Mouse (Mus musculus): ENCODE data around the gene Yes1. TPM values are rescaled to one million over a fixed set of nuclear protein-coding genes. Genes with fewer than 3 reads are reported as not detected.
"Not testable (repeated sequence)": the region's sequence is repeated elsewhere in the genome, so short reads cannot be mapped to it uniquely, and the experiment has no call there.

The Yes1 gene
- total and polyA plus RNA-seq, 3 experiments = 2.0 to 4.1 (median 2.2) TPM

GRCm38 (mm10) chr5:32723981-32724380 lies 113.0 kb downstream of the Yes1 start:
- H3K4me2 ChIP-seq (ENCODE audit: insufficient read depth, low read depth, poor library complexity, severe bottlenecking) = no peak overlapping the region
- DNase-seq (ENCODE audit: extremely low read depth) = no peak
- TF ChIP-seq POLR2AphosphoS2 (IDR thresholded peaks at IDR 0.05; ENCODE audit: low read depth, low read length) = no peak
- no peak overlapping the region for H3K9ac ChIP-seq (ENCODE audit: insufficient read depth, low read depth)
- no peak overlapping the region for H3K4me3 ChIP-seq (replicated peaks in 1 of 3; ENCODE audit: low read depth in 2 of 3, low read length in 2 of 3, poor library complexity in 1 of 3)
- in situ Hi-C loops (cut with MboI; ENCODE audit: low pct_ligation_motif_present, low pct_unique_long_range_greater_than_20kb, low sequenced_read_pairs) = no loop called here
- dilution Hi-C loops (cut with MboI; ENCODE audit: extremely low pct_ligation_motif_present, extremely low pct_unique_long_range_greater_than_20kb, low sequenced_read_pairs) = no loop called here
- H3K36me3 ChIP-seq (replicated peaks in 1 of 2; ENCODE audit: control insufficient read depth in 1 of 2, insufficient read depth in 1 of 2, low read length in 1 of 2) = peaks cover 0 to 1% of the 10 kb centered on the region in 2 experiments
- H3K27ac ChIP-seq (ENCODE audit: insufficient read depth, low read depth) = no peak overlapping the region
- no peaks in the 10 kb centered on the region for H3K27me3 ChIP-seq (replicated peaks)
- H3K4me1 ChIP-seq (ENCODE audit: control insufficient read depth in 1 of 2, insufficient read depth in 2 of 2) = 0 out of 4 replicates have a peak, but pooled peaks cover 0 to 4% of the 10 kb centered on the region in 2 experiments
- no peaks in the 10 kb centered on the region for H3K79me2 ChIP-seq (replicated peaks; ENCODE audit: control insufficient read depth, extremely low read depth, insufficient read depth, poor library complexity, severe bottlenecking)
- H3K9me3 ChIP-seq (replicated peaks; ENCODE audit: low read length) = no peaks in the 10 kb centered on the region

DNA sequence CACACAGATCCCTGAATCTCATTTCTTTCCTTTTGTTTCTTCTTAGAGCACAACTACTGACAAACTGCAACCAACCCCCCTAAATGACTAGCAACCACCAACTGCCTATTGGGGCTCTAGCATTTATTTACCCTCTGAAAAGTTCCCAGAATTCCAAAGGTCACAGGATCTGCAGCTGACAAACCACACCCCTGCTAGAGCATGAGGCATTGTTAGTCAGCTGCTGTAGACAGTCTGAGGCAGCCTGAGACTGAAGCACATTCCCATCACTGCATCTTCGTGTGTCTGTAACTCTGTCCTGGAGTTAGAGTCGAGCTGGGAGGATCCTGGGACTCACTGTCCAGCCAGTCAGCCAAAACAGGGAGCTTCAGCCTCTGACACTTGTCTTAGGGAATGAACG lies 114.4 kb downstream of the Yes1 start:
- H3K27me3 ChIP-seq (replicated peaks); H3K27ac ChIP-seq (ENCODE audit: insufficient read depth, low read depth); H3K9ac ChIP-seq (ENCODE audit: insufficient read depth, low read depth); H3K4me2 ChIP-seq (ENCODE audit: insufficient read depth, low read depth, poor library complexity, severe bottlenecking); DNase-seq (ENCODE audit: extremely low read depth); dilution Hi-C loops (cut with MboI; ENCODE audit: extremely low pct_ligation_motif_present, extremely low pct_unique_long_range_greater_than_20kb, low sequenced_read_pairs); H3K4me1 ChIP-seq (ENCODE audit: control insufficient read depth in 1 of 2, insufficient read depth in 2 of 2); H3K36me3 ChIP-seq (replicated peaks in 1 of 2; ENCODE audit: control insufficient read depth in 1 of 2, insufficient read depth in 1 of 2, low read length in 1 of 2); in situ Hi-C loops (cut with MboI; ENCODE audit: low pct_ligation_motif_present, low pct_unique_long_range_greater_than_20kb, low sequenced_read_pairs); H3K79me2 ChIP-seq (replicated peaks; ENCODE audit: control insufficient read depth, extremely low read depth, insufficient read depth, poor library complexity, severe bottlenecking); H3K4me3 ChIP-seq (replicated peaks in 1 of 3; ENCODE audit: low read depth in 2 of 3, low read length in 2 of 3, poor library complexity in 1 of 3); H3K9me3 ChIP-seq (replicated peaks; ENCODE audit: low read length): not testable (repeated sequence)

DNA sequence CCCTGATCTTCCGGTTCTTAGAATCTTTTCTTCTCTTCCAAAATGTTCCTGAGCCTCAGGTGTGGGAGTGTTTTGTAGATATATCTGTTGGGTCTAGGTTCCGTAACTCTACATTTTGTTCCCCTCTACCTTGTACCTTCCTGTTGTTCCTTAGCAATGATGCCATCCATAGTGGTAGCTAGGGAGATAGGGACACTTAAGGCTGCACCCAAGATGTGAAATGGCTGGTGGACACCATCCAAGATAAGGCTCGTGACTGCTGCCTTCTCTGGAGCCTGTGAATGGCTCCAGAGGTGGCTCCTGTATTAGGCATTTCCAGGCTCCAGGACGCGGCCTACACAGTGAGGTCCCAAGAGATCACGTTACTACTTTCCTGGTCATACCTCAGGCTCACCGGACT lies 117.3 kb downstream of the Yes1 start:
- Histone ChIP-seq H3K79me2 (replicated peaks; ENCODE audit: control insufficient read depth, extremely low read depth, insufficient read depth, poor library complexity, severe bottlenecking) (no peaks in the 10 kb centered on the region), H3K4me1 (ENCODE audit: control insufficient read depth in 1 of 2, insufficient read depth in 2 of 2) (no peaks in the 10 kb centered on the region), H3K4me3 (replicated peaks in 1 of 3; ENCODE audit: low read depth in 2 of 3, low read length in 2 of 3, poor library complexity in 1 of 3) (no peak overlapping the region), H3K27me3 (replicated peaks) (no peaks in the 10 kb centered on the region), H3K9ac (ENCODE audit: insufficient read depth, low read depth) (no peak overlapping the region), H3K27ac (ENCODE audit: insufficient read depth, low read depth) (no peak overlapping the region), H3K4me2 (ENCODE audit: insufficient read depth, low read depth, poor library complexity, severe bottlenecking) (no peak overlapping the region), H3K9me3 (replicated peaks; ENCODE audit: low read length) (no peaks in the 10 kb centered on the region), H3K36me3 (replicated peaks in 1 of 2; ENCODE audit: control insufficient read depth in 1 of 2, insufficient read depth in 1 of 2, low read length in 1 of 2) (peaks cover under 1 to 11% of the 10 kb centered on the region in 2 experiments)
- no peak for TF ChIP-seq PAX5 (IDR thresholded peaks at IDR 0.05; ENCODE audit: low read length)
- no peak for TF ChIP-seq EP300 (IDR thresholded peaks at IDR 0.05; ENCODE audit: low read length)
- TF ChIP-seq BHLHE40 (IDR thresholded peaks at IDR 0.05; ENCODE audit: low read depth, low read length) = no peak
- TF ChIP-seq CTCF (conservative IDR thresholded peaks at IDR 0.05 in 1 of 2, IDR thresholded peaks at IDR 0.05 in 1 of 2; ENCODE audit: low read depth in 2 of 2, low read length in 2 of 2) = no peak
- TF ChIP-seq USF1 (IDR thresholded peaks at IDR 0.05; ENCODE audit: low read depth, low read length) = no peak
- no peak for DNase-seq (ENCODE audit: extremely low read depth)
- dilution Hi-C loops (cut with MboI; ENCODE audit: extremely low pct_ligation_motif_present, extremely low pct_unique_long_range_greater_than_20kb, low sequenced_read_pairs) = no loop called here
- in situ Hi-C loops (cut with MboI; ENCODE audit: low pct_ligation_motif_present, low pct_unique_long_range_greater_than_20kb, low sequenced_read_pairs) = no loop called here

DNA sequence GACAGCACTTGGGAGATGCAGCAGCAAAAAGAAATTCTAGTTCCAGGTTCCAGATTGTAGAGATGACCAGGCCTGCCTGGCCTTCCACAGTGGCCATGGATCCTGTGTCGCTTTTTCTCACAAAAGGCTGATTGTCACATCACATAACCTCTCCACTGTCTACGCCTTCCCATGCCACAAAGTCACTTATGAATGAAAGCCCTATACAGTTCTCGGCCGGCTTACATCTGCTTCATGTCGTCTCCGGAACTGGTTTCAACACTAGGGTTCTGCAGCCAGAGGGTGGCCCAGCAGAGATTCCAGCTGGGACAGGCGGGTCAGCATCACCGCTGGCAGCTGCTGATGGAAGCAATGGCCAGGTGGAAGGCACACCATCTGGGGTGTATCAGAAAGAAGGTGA lies 117.9 kb downstream of the Yes1 start:
- no peak for DNase-seq (ENCODE audit: extremely low read depth)
- Histone ChIP-seq H3K27ac (ENCODE audit: insufficient read depth, low read depth) (no peak overlapping the region), H3K4me2 (ENCODE audit: insufficient read depth, low read depth, poor library complexity, severe bottlenecking) (no peak overlapping the region), H3K4me1 (ENCODE audit: control insufficient read depth in 1 of 2, insufficient read depth in 2 of 2) (no peaks in the 10 kb centered on the region), H3K4me3 (replicated peaks in 1 of 3; ENCODE audit: low read depth in 2 of 3, low read length in 2 of 3, poor library complexity in 1 of 3) (no peak overlapping the region), H3K9ac (ENCODE audit: insufficient read depth, low read depth) (no peak overlapping the region), H3K27me3 (replicated peaks) (no peaks in the 10 kb centered on the region), H3K36me3 (replicated peaks in 1 of 2; ENCODE audit: control insufficient read depth in 1 of 2, insufficient read depth in 1 of 2, low read length in 1 of 2) (peaks cover 6 to 17% of the 10 kb centered on the region in 2 experiments), H3K79me2 (replicated peaks; ENCODE audit: control insufficient read depth, extremely low read depth, insufficient read depth, poor library complexity, severe bottlenecking) (no peaks in the 10 kb centered on the region), H3K9me3 (replicated peaks; ENCODE audit: low read length) (no peaks in the 10 kb centered on the region)
- in situ Hi-C loops (cut with MboI; ENCODE audit: low pct_ligation_motif_present, low pct_unique_long_range_greater_than_20kb, low sequenced_read_pairs) = no loop called here
- dilution Hi-C loops (cut with MboI; ENCODE audit: extremely low pct_ligation_motif_present, extremely low pct_unique_long_range_greater_than_20kb, low sequenced_read_pairs) = no loop called here
- TF ChIP-seq USF2 (conservative IDR thresholded peaks at IDR 0.05; ENCODE audit: low read depth, low read length) (no peak), E2F4 (IDR thresholded peaks at IDR 0.05; ENCODE audit: insufficient replicate concordance, low read depth, low read length) (no peak), ZNF384 (IDR thresholded peaks at IDR 0.05; ENCODE audit: low read depth, low read length) (no peak), ZC3H11A (IDR thresholded peaks at IDR 0.05; ENCODE audit: low read depth, low read length) (no peak), ZKSCAN1 (IDR thresholded peaks at IDR 0.05; ENCODE audit: borderline replicate concordance, low read depth, low read length) (no peak), MAFK (IDR thresholded peaks at IDR 0.05; ENCODE audit: insufficient replicate concordance, low read length) (no peak), CHD1 (IDR thresholded peaks at IDR 0.05; ENCODE audit: low read depth, low read length) (no peak), MYC (IDR thresholded peaks at IDR 0.05; ENCODE audit: low read depth, low read length) (no peak), ELF1 (IDR thresholded peaks at IDR 0.05; ENCODE audit: low read depth, low read length) (no peak), MAZ (IDR thresholded peaks at IDR 0.05; ENCODE audit: low read depth, low read length) (no peak), POLR2A (IDR thresholded peaks at IDR 0.05; ENCODE audit: low read depth, low read length) (no peak), ETS1 (conservative IDR thresholded peaks at IDR 0.05; ENCODE audit: low read depth, low read length) (no peak), NRF1 (IDR thresholded peaks at IDR 0.05; ENCODE audit: low read depth, low read length) (no peak), MEF2A (IDR thresholded peaks at IDR 0.05; ENCODE audit: borderline replicate concordance, low read depth, low read length) (no peak), ZMIZ1 (IDR thresholded peaks at IDR 0.05; ENCODE audit: low read depth, low read length) (no peak)
